ENCODE assay signal across 9 mouse cellular contexts in the genomic region with DNA sequence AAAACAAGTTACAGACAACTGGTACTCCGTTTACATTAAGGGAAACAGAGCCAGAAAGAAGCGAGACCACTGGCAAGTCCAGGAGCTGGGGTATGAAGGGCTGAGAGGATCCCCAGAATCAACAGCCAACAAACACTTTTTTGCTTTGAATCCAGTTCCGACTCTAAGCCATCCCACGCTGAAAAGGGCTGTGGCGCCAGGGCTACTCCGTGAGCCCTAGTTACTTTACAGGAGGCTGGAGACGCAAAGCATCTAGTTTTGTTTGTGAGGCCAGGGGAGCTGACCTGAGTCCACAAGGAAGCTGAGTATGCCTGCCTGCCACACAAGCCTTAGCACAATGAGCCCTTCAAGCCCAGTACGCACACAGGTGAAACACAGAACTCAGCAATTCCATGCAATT. TPM values are rescaled to one million over a fixed set of nuclear protein-coding genes. Genes with fewer than 3 reads are reported as not detected.
DNase-seq lines count a peak whose midpoint lies in the region; ATAC-seq and TF ChIP-seq lines count a peak whose summit lies in the region.
"Had no signal": no experiment of that assay in that cellular context is flagged by ENCODE, and none has a peak within 500 bp of the region (broad histone marks: within the 10 kb centered on the region; RNA-seq: fewer than 3 reads in every experiment).

No protein-coding gene starts in this region.

- TF ChIP-seq EP300 in liver, embryonic 14.5 days (IDR thresholded peaks at IDR 0.05; ENCODE audit: low read depth): no peak

- no peak for DNase-seq in heart, adult 11 months
- no peak for DNase-seq in thymus, adult 2 months
- no peak for DNase-seq in thymus, adult 18-20 months
- DNase-seq in liver, embryonic 14.5 days (ENCODE audit: low read depth in 3 of 3, low spot score in 3 of 3): no peak
- DNase-seq in Muller cell, postnatal 12 days (ENCODE audit: inconsistent ontology term): no peak
- no peak for DNase-seq in cerebellum, adult 18-20 months
- DNase-seq in T-cell, adult 2 months (ENCODE audit: low spot score): no peak

- peaks cover 12% of the 10 kb centered on the region for H3K27me3 ChIP-seq in heart, embryonic 11.5 days (ENCODE audit: control insufficient read depth, insufficient read depth, low read length)
- no peaks in the 10 kb centered on the region; the same call in 1 of the 2 replicates for H3K27me3 ChIP-seq in thymus, adult 2 months (ENCODE audit: control insufficient read depth, insufficient read depth, low read length)
- peaks cover 13% of the 10 kb centered on the region for H3K27me3 ChIP-seq in liver, embryonic 14.5 days (ENCODE audit: control insufficient read depth, insufficient read depth, low read length)

- peak overlapping the region; percentile 64; the same call in 1 of the 2 replicates for H3K9ac ChIP-seq in heart, embryonic 11.5 days (ENCODE audit: low read depth, low read length)
- H3K9ac ChIP-seq in liver, embryonic 14.5 days (replicated peaks): no peak overlapping the region

- H3K27ac ChIP-seq in heart, embryonic 11.5 days (ENCODE audit: low read depth, low read length): no peak overlapping the region
- no peak overlapping the region for H3K27ac ChIP-seq in thymus, adult 2 months (ENCODE audit: control insufficient read depth, insufficient read depth, low read length)
- no peak overlapping the region for H3K27ac ChIP-seq in liver, embryonic 14.5 days

- peak overlapping the region; percentile 90 for H3K4me2 ChIP-seq in heart, embryonic 11.5 days
- H3K4me2 ChIP-seq in liver, embryonic 14.5 days (ENCODE audit: low read depth): peak overlapping the region; percentile 61

- TF ChIP-seq POLR2A in thymus, adult 2 months (IDR thresholded peaks at IDR 0.05; ENCODE audit: control insufficient read depth, extremely low read depth, insufficient read depth, low read length, poor library complexity): no peak

- H3K4me1 ChIP-seq in heart, embryonic 11.5 days (ENCODE audit: control insufficient read depth, insufficient read depth, low read length): peaks cover 8% of the 10 kb centered on the region; the same call in 1 of the 2 replicates
- peaks cover 9% of the 10 kb centered on the region; the same call in 1 of the 2 replicates for H3K4me1 ChIP-seq in thymus, adult 2 months (replicated peaks; ENCODE audit: control insufficient read depth, insufficient read depth, low read length)
- no peaks in the 10 kb centered on the region for H3K4me1 ChIP-seq in liver, embryonic 14.5 days (replicated peaks; ENCODE audit: control insufficient read depth in 2 of 2, insufficient read depth in 2 of 2, low read length in 1 of 2)

- H3K4me3 ChIP-seq in heart, embryonic 11.5 days (ENCODE audit: low read depth, low read length): peak overlapping the region; percentile 67
- peak overlapping the region; percentile 35; the same call in 1 of the 2 replicates for H3K4me3 ChIP-seq in thymus, adult 2 months (ENCODE audit: control insufficient read depth, insufficient read depth, low read length)
- peak overlapping the region; percentile 34 to 45 for H3K4me3 ChIP-seq in liver, embryonic 14.5 days (ENCODE audit: insufficient read depth in 1 of 2, low read depth in 2 of 2, low read length in 2 of 2)

- 17% methylated on average over 8 of the region's 8 CpGs for WGBS in heart, embryonic 11.5 days (ENCODE audit: insufficient replicate concordance)
- WGBS in thymus, adult 2 months: 66% methylated on average over 8 of the region's 8 CpGs
- WGBS in liver, embryonic 14.5 days (ENCODE audit: insufficient replicate concordance): 30% methylated on average over 8 of the region's 8 CpGs

- no peaks in the 10 kb centered on the region for H3K9me3 ChIP-seq in heart, embryonic 11.5 days (replicated peaks; ENCODE audit: control insufficient read depth, low read length)
- no peaks in the 10 kb centered on the region for H3K9me3 ChIP-seq in liver, embryonic 14.5 days (ENCODE audit: control insufficient read depth, low read length)

- no peaks in the 10 kb centered on the region for H3K36me3 ChIP-seq in heart, embryonic 11.5 days (ENCODE audit: control insufficient read depth, insufficient read depth, low read length)
- no peaks in the 10 kb centered on the region for H3K36me3 ChIP-seq in thymus, adult 2 months (ENCODE audit: control insufficient read depth, insufficient read depth, low read length)
- no peaks in the 10 kb centered on the region for H3K36me3 ChIP-seq in liver, embryonic 14.5 days (replicated peaks; ENCODE audit: control insufficient read depth, insufficient read depth, low read depth)

- TF ChIP-seq CTCF in thymus, adult 2 months (IDR thresholded peaks at IDR 0.05; ENCODE audit: borderline replicate concordance, control insufficient read depth, extremely low read depth, insufficient read depth, low read length, poor library complexity): no peak
- no peak for TF ChIP-seq CTCF in liver, embryonic 14.5 days (IDR thresholded peaks at IDR 0.05; ENCODE audit: low read depth)

- ATAC-seq in heart, embryonic 11.5 days (replicated peaks; ENCODE audit: insufficient number of reproducible peaks, low FRiP score, low TSS enrichment): no peak
- no peak for ATAC-seq in liver, embryonic 14.5 days (ENCODE audit: insufficient read depth)

RNA-seq across cellular contexts. Expression of gene Lrcol1, which starts 42.8 kb away (rescaled TPM):
- not detected in 2 replicates for polyA plus RNA-seq in heart, embryonic 11.5 days (2014; fragmentation: Nextera tagmentation; extraction: Ambion mirVana)
- 0.28 and 0.73 TPM in 2 replicates for polyA plus RNA-seq in thymus, adult 2 months (2012; rRNA removed)
- not detected in 2 replicates for polyA plus RNA-seq in liver, embryonic 14.5 days (2012; rRNA removed)
- polyA plus RNA-seq in liver, embryonic 14.5 days (2014; fragmentation: Nextera tagmentation; extraction: Ambion mirVana): not detected in 2 replicates
- polyA plus RNA-seq: brain, embryonic 14.5 days had no signal

RNA-seq across cellular contexts. Expression of gene P2rx2, which starts 44.3 kb away (rescaled TPM):
- polyA plus RNA-seq in heart, embryonic 11.5 days (2014; fragmentation: Nextera tagmentation; extraction: Ambion mirVana): 0.27 TPM in 1 of 2 replicates, not detected in the other
- polyA plus RNA-seq in thymus, adult 2 months (2012; rRNA removed): 0.77 and 0.84 TPM in 2 replicates
- polyA plus RNA-seq in liver, embryonic 14.5 days (2012; rRNA removed): 0.03 and 0.06 TPM in 2 replicates
- polyA plus RNA-seq in liver, embryonic 14.5 days (2014; fragmentation: Nextera tagmentation; extraction: Ambion mirVana): not detected in 2 replicates
